Mouse (Mus musculus) yolk sac, embryonic 10.5 days (tissue): ENCODE data around the gene Stat2.
"Not testable (repeated sequence)": the region's sequence is repeated elsewhere in the genome, so short reads cannot be mapped to it uniquely, and the experiment has no call there.

Experiments
- DNase-seq: peaks from one replicate; pipeline ENCODE4 v3.0.0-alpha.2; 2017; ENCODE audit warnings: low spot score

The Stat2 gene

GRCm38 (mm10) chr10:128258953-128259352 is 11.4 kb upstream of the Stat2 start:
- no peak for DNase-seq

- no peak for DNase-seq
Measured at GRCm38 (mm10) chr10:128259946-128260345, 10.4 kb upstream of the Stat2 start.

- not testable (repeated sequence) for DNase-seq
Measured at GRCm38 (mm10) chr10:128260376-128260775, 10.0 kb upstream of the Stat2 start.

GRCm38 (mm10) chr10:128262300-128262699 is 8.1 kb upstream of the Stat2 start:
- DNase-seq, result no peak

GRCm38 (mm10) chr10:128263393-128264310 is 6.7 kb upstream of the Stat2 start:
- no peak for DNase-seq

- peak; percentile 53 for DNase-seq
Measured at GRCm38 (mm10) chr10:128268371-128268770, 2.0 kb upstream of the Stat2 start, which contains the start of gene Apof. TSS of gene Apof (plus strand) at chr10:128268671.

GRCm38 (mm10) chr10:128269206-128269910 is 1.0 kb upstream of the Stat2 start:
- no peak for DNase-seq

- DNase-seq, result no peak
Measured at GRCm38 (mm10) chr10:128270866-128271265, 507 bp downstream of the Stat2 start.

GRCm38 (mm10) chr10:128271883-128272282 is 1.5 kb downstream of the Stat2 start:
- DNase-seq, result no peak

GRCm38 (mm10) chr10:128272819-128273439 is 2.6 kb downstream of the Stat2 start:
- DNase-seq, result not testable (repeated sequence)

- DNase-seq, result not testable (repeated sequence)
Measured at GRCm38 (mm10) chr10:128275374-128275773, 5.0 kb downstream of the Stat2 start.

GRCm38 (mm10) chr10:128278158-128278557 is 7.8 kb downstream of the Stat2 start:
- DNase-seq, result no peak

GRCm38 (mm10) chr10:128280943-128281342 is 10.6 kb downstream of the Stat2 start:
- peak; percentile 65 for DNase-seq

- peak; percentile 26 for DNase-seq
Measured at GRCm38 (mm10) chr10:128281682-128282081, 11.3 kb downstream of the Stat2 start.

- no peak for DNase-seq
Measured at GRCm38 (mm10) chr10:128282886-128283450, 12.6 kb downstream of the Stat2 start.

- peak; percentile 57 for DNase-seq
Measured at GRCm38 (mm10) chr10:128283604-128284579, 13.5 kb downstream of the Stat2 start.

GRCm38 (mm10) chr10:128290594-128290993 is 20.2 kb downstream of the Stat2 start:
- DNase-seq, result not testable (repeated sequence)

- no peak for DNase-seq
Measured at GRCm38 (mm10) chr10:128296370-128297090, 26.2 kb downstream of the Stat2 start.

- no peak for DNase-seq
Measured at GRCm38 (mm10) chr10:128297221-128297620, 26.9 kb downstream of the Stat2 start.

GRCm38 (mm10) chr10:128297622-128298021 is 27.3 kb downstream of the Stat2 start:
- DNase-seq, result no peak
